Mouse (Mus musculus) liver, postnatal 0 days (tissue): ENCODE results near the gene Golgb1.

Experiments used
- CTCF ChIP-seq: sonication (generic); IDR thresholded peaks from 2 replicates; pipeline ENCODE4 v1.5.1; 2016; ENCODE audit warnings: antibody characterized with exemption, low read depth
- EP300 ChIP-seq: IDR thresholded peaks from 2 replicates; pipeline ENCODE4 v1.6.1; 2016; ENCODE audit warnings: antibody characterized with exemption, low read depth, mild to moderate bottlenecking

DNA sequence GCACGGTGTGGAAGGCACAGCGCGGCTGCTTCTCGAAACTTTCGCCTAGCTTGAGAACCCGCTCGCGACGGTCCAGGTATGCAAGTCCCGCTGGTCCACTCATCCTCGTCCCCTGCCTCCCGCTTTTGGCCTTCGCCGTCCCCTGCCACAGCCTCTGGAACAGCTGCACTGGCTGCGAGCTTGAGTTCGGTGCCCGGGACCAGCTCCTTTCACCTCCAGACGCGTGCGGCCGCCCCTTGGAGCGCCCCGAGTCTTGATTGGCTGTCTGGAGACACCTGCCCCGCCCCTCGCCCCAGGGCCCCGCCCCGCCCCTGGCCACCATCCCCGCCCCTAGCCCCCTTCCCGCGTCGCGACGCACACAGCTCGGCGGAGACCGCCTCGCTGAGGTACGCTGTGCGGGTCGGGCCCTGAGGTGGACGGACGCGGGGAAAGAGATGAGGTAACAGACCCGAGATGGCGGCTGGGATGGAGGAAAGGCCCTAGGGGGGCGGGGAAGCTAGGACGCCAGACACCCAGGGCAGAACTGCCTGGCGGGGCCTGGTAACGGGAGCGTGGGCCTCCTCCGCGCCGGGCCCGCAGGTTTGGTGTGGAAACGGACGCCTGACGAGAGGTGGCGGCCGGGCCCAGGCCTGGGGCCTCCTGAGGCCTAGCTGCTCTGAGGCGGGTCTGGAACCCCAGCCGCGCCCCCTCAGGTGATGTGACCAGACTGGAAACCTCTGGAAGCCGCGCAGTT, 46.7 kb upstream of the Golgb1 start, which contains the start of gene Iqcb1:
- no peak for TF ChIP-seq CTCF
- TF ChIP-seq EP300 = no peak
